Mouse (Mus musculus): ENCODE measurements around the gene Wdfy3.

GRCm38 (mm10) chr5:101830180-101830579 is 239.5 kb downstream of the Wdfy3 start:
- no peak for TF ChIP-seq CHD2 (IDR thresholded peaks at IDR 0.05; ENCODE audit: low read depth, low read length)
- TF ChIP-seq ZC3H11A (IDR thresholded peaks at IDR 0.05; ENCODE audit: borderline replicate concordance, low read depth, low read length): no peak
- no peak for TF ChIP-seq MAFK (IDR thresholded peaks at IDR 0.05; ENCODE audit: insufficient read depth, low read depth, low read length)
- no peak for TF ChIP-seq HCFC1 (IDR thresholded peaks at IDR 0.05; ENCODE audit: borderline replicate concordance, insufficient read depth, low read length)
- no peak for TF ChIP-seq ZNF384 (IDR thresholded peaks at IDR 0.05; ENCODE audit: low read depth, low read length)
